Mouse (Mus musculus) heart, adult 9 months (tissue): ENCODE results near the gene Trip12.

Experiments
- DNase-seq, 2 experiments: peaks; one replicate each; pipeline ENCODE4 v3.0.0; 2022; ENCODE audit warnings: low spot score in 2 of 2

Trip12 gene

DNA sequence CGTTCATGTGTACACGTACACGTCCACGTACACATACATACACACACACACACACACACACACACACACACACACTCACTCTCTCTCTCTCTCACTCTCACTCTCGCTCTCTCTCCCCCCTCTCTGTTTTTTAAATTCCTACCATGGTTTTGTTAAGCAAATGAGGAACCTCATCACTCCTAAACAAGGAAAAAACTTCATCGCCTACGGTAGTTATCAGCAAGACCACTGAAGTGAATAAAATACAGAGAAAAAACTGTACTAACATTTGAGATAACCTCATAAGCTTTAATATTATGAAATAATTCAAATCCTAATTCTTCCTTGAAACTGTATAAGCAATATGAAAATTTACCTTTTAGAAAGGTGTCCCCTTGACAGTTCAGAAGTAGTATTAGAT is 45.0 kb downstream of the Trip12 start:
- DNase-seq = no peak

DNA sequence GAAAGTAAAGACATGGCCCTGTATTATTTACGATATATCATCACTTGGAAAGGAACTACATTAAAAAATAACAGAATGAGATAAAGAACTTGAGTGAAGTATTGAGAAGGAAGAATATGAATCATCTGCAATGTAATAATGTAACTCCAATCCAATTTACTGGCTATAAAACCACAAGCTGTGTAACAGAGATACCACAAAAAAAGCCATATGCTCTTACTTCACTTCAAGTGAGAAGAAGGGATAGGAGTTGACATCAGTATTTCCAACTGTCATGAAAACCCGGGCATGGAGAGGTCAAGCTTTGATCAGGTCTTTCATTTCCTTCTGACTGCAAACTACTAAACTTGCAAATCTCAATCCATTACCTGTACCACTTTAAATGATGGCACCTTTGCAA is 48.9 kb downstream of the Trip12 start:
- no peak for DNase-seq

DNA sequence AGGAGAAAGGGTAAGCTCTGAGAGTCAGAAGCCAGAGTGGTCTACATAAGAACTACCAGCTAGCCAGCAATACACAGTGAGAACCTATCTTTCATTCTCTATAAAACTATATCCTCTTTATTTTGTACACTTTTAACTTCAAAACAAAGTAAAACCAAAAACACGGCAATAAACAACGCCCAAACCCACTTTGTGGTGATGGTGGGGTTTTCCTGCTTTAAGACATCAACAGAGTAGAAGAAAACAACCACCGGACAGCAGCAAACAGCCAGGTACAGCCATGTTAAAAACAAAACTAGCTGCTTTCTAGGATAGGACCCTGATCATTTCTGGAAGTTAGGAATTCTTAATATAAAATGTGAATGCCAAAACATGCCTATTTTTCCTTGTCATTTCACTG is 59.7 kb downstream of the Trip12 start:
- no peak for DNase-seq

DNA sequence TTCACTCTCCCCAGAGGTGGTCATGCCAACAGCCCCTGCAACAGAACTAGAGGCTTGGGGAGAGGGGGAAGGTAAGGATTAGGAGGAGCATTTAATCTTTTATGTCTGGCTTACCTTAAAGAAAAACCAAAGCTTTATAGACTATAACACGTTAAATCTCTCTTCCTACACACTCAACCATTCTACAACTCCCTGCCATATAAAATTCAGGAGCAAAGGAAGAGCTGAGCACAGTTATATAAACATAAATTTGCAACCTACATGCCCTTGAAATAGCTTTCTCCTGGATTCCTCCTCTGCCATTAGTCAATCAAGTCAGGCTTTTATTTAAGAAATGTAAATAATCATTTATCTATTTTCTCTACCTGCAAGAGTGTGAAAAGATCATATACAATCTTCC is 62.9 kb downstream of the Trip12 start:
- no peak for DNase-seq

GRCm38 (mm10) chr1:84758843-84759242 is 81.5 kb downstream of the Trip12 start:
- DNase-seq = no peak

DNA sequence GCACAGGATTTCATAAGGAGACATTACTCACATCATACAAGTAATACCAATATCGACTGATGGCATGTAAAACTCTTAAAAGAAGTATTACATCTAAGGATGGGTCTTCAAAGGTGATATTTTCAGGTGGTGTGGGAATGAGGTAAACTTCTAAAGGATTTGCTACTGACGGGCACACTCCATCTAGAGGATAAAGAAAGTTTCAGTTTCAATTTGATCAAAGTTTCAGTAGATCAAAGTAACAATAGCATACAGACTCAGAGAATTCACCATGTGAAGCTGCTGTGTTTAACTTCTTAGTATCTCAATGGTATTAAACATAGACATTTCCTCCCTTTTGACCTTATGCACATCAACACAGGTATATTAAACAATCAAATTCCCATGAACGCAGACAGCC is 98.2 kb downstream of the Trip12 start:
- no peak for DNase-seq

- no peak for DNase-seq
These were observed 100.2 kb downstream of the Trip12 start for GRCm38 (mm10) chr1:84740080-84740479.

- DNase-seq = no peak
These were observed 103.2 kb downstream of the Trip12 start for GRCm38 (mm10) chr1:84737097-84737496.

DNA sequence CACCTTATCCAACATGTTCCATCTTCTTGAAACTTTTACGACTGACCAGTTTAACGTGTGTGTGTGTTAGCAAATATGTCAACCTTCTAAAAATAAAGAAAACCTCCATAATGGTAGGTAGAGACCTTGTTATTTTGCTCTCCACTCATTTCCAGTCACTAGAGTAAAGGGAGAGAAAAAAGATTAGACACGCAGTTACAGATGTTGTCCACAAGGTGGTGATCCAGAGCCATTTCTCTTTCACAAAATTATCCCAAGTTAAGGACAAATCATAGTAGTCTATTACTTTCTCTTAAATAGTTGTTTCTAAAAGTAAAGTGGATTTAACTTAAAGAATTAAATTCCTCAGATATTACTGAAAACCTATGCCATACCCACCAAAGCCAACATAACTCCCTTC is 106.5 kb downstream of the Trip12 start:
- no peak for DNase-seq

DNA sequence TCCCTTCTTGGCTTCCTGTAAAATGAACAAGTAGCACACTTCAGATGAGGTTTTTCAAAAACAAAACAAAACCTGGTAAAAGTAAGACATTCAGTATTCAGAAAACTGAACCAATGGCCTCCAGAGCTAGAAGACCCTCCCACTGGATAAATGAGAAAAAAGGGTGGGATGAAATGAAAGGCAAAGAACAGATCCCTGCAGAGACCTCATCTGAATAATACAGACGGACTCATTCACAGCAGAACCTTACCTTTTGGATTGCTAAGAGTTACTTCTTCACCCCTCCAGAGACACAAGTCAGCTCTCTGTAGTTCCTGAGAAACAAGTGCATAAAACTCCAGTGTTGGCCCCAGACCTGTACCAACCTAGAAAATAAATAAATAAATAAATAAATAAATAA is 108.6 kb downstream of the Trip12 start:
- no peak for DNase-seq

DNA sequence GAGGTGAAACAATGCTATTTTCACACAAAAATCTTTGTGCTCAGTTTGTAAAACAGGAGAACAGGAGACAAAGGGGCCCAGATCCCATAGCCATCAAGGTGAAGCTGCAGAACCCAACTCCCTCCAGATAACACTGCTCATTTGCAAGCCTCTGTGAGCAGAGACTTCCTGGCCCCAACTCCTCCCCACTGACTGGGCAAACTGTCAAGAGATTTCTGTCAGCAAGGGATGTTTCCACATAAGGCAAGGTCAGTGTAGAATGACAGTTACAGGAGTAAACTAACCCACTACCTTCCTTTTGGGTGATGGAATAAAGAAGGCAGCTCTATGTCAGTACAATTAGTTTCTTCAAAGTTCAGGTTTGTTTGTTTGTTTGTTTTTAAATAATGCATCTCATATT is 117.5 kb downstream of the Trip12 start:
- DNase-seq = peak; percentile 9 to 26

DNA sequence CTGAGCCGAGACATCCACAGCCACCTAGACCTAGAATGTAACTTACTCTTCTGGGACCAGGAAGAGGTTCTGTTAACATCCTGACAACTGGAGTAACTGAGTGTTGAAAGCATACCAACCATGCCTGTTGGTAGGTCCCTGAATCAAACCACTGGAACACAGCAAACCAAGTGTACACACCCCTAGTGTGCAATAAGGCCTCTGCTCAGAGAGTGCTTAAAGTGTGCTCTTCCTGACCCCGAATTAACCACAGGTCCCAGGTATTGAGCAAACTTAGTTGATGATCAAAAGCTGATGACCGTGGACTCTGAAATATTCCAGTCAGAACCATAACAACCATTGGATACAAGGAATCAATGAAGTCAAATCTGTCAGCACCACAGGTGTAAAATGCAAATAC is 117.9 kb downstream of the Trip12 start:
- DNase-seq = no peak

DNA sequence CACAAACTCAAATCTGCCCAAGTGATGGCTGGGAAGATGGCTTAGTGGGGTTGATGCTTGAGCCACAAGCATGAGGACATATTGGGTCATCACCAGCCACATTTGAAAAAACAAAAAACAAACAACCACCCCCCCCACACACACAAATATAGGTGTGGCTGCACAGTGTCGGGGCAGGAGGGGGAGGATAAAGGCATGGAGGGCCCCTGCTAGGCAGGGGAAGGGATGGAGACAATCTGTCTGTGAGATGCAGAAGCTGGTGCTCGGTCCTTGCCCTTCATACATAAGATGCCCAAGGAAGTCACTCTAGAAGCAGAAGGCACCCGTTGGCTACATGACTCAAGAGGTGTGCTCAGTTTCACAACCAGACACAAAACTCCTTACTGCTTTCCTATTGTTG is 118.4 kb downstream of the Trip12 start:
- no peak for DNase-seq

DNA sequence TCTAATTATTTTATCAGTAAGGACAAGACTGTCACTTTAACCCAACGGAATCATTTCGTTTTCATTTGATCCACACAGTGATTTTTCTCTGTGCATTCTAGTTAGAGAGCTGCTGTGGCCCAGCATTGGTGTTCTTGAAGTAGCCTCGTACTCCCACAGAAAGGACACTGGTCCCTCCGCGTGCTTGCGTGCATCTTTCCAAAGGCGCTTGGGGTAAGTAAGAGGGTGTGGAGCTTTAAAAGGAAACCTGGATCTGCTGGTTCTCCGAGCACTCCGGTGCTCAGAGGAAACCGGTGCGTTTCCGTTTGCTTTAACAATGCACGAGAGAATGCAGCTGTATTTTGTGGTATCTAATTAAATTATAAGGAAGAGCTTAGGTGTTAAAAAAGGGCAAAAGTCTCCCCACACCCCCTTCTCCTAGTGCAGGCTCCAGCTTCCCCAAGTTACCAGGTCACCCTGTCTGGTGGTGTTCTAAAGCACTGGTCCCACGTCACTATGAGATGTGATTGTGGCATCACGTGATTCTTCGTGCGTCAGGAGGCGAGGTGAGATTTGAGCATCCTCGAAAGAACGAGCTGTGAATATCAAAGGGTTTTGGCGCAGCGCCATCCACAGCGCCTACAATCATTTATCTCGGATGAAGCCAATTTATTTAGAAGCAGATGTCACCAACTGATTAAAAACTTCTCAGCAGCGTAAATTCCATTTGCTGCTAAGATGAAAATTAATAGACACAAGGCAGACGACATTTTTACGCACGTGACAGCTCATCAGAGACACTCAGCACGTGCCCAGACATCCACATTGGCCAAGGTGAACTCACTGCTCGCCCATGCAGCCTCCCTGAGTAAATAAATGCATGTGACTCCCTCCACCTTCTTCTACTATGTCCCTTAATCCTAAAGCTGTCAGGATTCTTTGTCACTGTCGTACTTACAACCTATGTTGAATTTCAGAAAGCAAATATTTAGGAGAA is 130.2 kb downstream of the Trip12 start:
- DNase-seq = no peak

DNA sequence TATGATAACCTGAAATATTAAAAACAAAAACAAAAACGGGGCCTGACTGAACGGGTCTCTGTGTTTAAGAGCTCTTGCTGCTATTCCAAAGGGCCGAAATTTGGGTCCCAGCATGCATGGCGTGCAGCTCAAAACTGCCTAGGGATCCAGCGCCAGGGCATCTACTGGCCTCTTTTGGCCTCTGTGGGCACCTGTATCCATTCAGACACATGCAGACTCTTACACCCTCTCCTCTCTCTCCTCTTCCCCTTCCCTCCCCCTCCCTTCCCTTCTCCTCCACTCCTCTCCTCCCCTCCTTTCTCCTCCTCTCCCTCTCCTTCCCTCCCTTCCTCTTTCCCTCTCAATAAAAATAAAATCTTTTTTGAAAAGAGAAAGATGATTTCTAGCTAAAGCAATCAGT is 130.9 kb downstream of the Trip12 start:
- no peak for DNase-seq

DNA sequence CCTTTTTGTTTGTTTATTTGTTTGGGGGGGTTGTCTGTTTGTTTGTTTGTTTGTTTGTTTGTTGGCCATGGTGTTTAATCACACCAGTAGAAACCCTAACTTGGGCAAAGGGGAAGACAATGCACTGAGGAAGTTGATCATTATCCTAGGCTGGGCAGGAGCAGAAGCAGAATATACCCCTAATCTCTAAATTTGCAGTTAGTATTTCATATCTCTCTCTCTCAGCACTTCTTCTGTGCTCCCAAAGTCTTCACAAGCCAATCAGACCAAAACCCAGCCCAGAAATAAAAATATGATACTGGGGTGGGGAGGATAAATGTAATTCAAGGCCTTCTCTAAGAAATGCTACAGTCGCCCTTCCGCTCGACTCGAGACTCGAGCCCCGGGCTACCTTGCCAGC is 140.1 kb downstream of the Trip12 start:
- DNase-seq = no peak

DNA sequence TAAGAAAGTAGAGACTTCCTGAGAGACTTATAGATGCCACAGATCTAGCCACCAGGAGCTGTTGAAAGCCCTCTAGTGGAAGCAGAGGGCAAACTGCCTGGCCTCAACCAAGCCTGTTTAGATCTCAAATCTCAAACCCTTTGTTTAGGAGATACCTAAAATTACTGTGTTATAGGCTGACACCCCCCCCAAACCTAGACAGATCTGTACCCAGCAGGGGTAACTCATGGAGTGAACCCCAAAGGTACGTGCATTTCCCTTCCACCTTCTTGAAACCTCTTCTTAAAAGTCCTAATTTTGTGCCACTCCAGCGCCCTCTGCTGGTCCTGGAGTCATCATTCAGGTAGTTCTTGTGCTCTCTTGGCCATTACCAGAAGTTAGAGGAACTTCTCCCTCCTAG is 143.2 kb downstream of the Trip12 start:
- DNase-seq = no peak

DNA sequence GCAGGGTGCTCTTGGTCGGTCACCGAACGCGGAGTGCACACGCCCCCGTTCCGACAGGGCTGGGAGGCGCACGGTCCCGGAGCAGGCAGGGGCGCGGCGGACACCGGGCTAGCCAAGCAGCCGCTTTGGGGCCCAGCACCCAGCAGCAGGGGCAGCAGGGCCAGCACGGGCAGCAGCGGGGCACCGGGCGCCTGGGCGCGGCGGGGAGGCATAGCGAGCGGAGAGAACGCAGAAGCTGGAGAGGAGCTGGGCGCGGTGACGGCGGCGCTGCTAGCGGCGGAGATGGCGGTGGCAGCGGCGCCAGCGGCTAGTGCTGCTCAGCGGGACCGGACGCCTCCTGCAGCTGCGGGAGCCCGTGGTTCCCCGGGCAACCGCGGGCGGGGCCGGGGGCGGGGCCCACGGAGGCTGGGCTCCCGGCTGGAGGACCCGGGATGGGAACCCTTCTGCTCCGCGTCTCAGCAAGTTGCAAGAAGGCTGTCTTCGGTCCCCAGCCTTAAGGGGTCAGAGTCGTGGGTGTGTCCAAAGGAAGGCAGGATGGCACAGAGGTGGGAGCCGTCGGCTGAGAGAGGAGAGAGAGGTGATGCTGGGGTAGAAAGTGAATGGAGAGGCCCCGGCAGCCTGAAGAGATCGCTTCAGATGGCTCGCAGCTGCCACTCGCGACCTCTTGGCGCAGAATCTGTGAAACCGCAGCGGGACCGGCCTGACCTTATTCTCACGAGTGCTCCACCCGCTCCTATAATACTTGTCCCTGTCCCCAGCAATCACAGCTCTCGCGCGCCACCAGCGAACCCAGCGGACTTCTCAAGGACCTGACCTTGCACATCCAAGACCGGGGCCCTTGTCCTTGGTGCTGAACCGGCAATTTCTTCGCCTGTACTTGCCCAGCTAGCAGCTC is 144.6 kb downstream of the Trip12 start, which contains the start of gene Dner:
Gene Dner, minus strand, starts transcription at position 705 of the 895 bp plus-strand sequence.
- DNase-seq = peak; percentile 25 to 46

- no peak for DNase-seq
These were observed 145.4 kb downstream of the Trip12 start for GRCm38 (mm10) chr1:84694688-84695474.

GRCm38 (mm10) chr1:84677910-84678309 is 162.4 kb downstream of the Trip12 start:
- DNase-seq = no peak
